Comparison of ENCODE assay signal across 25 mouse cellular contexts in the genomic region with DNA sequence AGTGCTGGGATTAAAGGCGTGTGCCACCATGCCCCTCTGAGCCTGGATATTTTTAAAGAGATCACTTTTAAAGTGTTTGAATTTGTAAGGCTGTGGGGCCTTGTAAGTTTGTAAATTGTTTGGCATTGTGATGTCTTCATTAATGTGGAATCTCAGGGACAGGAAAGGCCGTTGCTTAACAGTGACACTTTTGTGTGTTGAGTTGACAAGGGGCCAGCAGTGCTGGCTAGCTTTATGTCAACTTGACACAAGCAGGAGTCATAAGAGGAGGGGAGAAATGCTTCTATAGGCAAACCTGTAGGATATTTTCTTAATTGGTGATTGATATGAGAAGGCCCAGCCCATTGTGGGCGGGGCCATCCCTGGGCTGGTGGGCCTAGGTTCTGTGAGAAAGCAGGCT. TPM values are rescaled to one million over a fixed set of nuclear protein-coding genes. Genes with fewer than 3 reads are reported as not detected.
"Had no signal": no experiment of that assay in that cellular context is flagged by ENCODE, and none has a peak within 500 bp of the region (broad histone marks: within the 10 kb centered on the region; RNA-seq: fewer than 3 reads in every experiment).

No protein-coding gene starts in this region.

- H3K27ac ChIP-seq: heart, embryonic 10.5 days; hindbrain, embryonic 10.5 days; hindbrain, embryonic 12.5 days; hindbrain, embryonic 14.5 days; intestine, embryonic 15.5 days; layer of hippocampus, adult 2 months; left cerebral cortex, adult 2 months; limb, embryonic 10.5 days; limb, embryonic 12.5 days; liver, embryonic 14.5 days had no signal

- H3K9me3 ChIP-seq: heart, embryonic 10.5 days; heart, embryonic 12.5 days; hindbrain, embryonic 10.5 days; hindbrain, embryonic 12.5 days; intestine, embryonic 15.5 days; limb, embryonic 10.5 days; limb, embryonic 12.5 days had no signal

- H3K4me1 ChIP-seq: heart, embryonic 12.5 days had no signal

- H3K27me3 ChIP-seq: hindbrain, embryonic 12.5 days; intestine, embryonic 15.5 days; limb, embryonic 12.5 days had no signal

- H3K4me2 ChIP-seq: heart, embryonic 12.5 days; hindbrain, embryonic 12.5 days; hindbrain, embryonic 14.5 days; intestine, embryonic 15.5 days; limb, embryonic 12.5 days had no signal

- H3K36me3 ChIP-seq: heart, embryonic 10.5 days; heart, embryonic 12.5 days; hindbrain, embryonic 10.5 days; hindbrain, embryonic 12.5 days; intestine, embryonic 15.5 days; limb, embryonic 10.5 days; limb, embryonic 12.5 days had no signal

- DNase-seq: gastrocnemius, postnatal 14 days; gastrocnemius, postnatal 36 days; heart, adult 18-20 months; heart, postnatal 10 days; heart, postnatal 4 days; kidney, adult 18-20 months; kidney, adult 8-10 months; kidney, postnatal 10 days; kidney, postnatal 4 days; liver had no signal

- H3K4me3 ChIP-seq: heart, embryonic 10.5 days; heart, embryonic 12.5 days; hindbrain, embryonic 10.5 days; hindbrain, embryonic 12.5 days; intestine, embryonic 15.5 days; layer of hippocampus, adult 2 months; left cerebral cortex, adult 2 months; limb, embryonic 10.5 days; limb, embryonic 12.5 days had no signal

- H3K9ac ChIP-seq: heart, embryonic 12.5 days; hindbrain, embryonic 12.5 days; hindbrain, embryonic 14.5 days; intestine, embryonic 15.5 days; limb, embryonic 12.5 days; liver, embryonic 14.5 days had no signal

- ATAC-seq: hindbrain, embryonic 16.5 days; inflammation-experienced regulatory T-cells, adult 6 months; intestine, embryonic 15.5 days; intestine, postnatal 0 days had no signal

RNA-seq across cellular contexts. Expression of gene Alpl, which starts 15.2 kb away (rescaled TPM):
- total RNA-seq: granulocyte monocyte progenitor cell, adult 5-6 weeks had no signal
